Mouse (Mus musculus) bone marrow macrophage, adult 2 months (primary cell): ENCODE results near the gene Usp9x.

Experiments used
- CTCF ChIP-seq: IDR thresholded peaks from 2 replicates; pipeline ENCODE4 v1.5.1; 2012; ENCODE audit warnings: low read depth, mild to moderate bottlenecking, low read length, moderate library complexity
- POLR2A ChIP-seq: IDR thresholded peaks from 2 replicates; pipeline ENCODE4 v1.6.1; 2012; ENCODE audit warnings: mild to moderate bottlenecking, low read depth, low read length, borderline replicate concordance

DNA sequence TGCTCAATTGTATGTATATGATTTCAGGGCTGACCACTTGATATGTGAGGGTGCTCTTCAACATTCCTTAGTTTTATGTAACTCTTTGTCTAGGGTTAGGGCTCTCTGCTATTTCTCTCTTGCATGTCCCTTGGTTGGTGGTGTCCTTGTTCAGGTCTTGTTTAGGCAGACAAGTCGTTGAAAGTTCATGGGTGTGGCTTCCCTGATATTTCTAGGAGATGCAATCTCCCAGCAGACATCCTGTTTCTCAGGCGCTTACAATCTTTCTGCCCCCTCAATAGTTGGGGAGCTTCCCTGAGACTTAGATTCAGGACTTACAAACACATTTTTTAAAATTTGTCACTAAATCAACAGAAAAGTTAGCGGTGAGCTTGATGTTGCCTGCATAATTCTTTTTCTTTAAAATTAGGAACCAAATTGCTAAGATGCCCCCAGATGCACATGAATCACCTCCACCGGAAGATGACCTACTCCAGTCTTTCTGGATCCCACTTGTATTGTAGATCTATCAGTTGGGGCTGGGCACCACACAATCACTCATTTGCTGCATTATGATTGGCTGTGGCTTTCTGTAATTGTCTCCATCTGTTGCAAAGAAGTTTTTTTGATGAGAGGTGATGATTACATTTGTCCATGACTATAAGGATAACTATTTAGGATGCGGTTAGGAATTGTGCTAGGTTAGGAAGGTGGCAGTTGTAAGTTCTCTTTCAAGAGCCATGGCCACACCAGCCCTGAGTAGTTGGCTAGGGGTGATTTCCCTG, 48.6 kb upstream of the Usp9x start:
- TF ChIP-seq CTCF = no peak
- TF ChIP-seq POLR2A = no peak
